Mouse (Mus musculus): ENCODE measurements around the gene Ap2a1. TPM values are rescaled to one million over a fixed set of nuclear protein-coding genes. Genes with fewer than 3 reads are reported as not detected.

Ap2a1 gene
- polyA plus RNA-seq, 1 experiment from 2014 or later = 122 TPM

- Histone ChIP-seq H3K9me3 (no peaks in the 10 kb centered on the region), H3K36me3 (replicated peaks) (peaks cover 24% of the 10 kb centered on the region), H3K27ac (0 out of 2 replicates have a peak overlapping the region, but pooled peaks have one; percentile 8), H3K4me3 (peak overlapping the region; percentile 93), H3K9ac (peak overlapping the region; percentile 99), H3K27me3 (replicated peaks) (no peaks in the 10 kb centered on the region), H3K4me2 (peak overlapping the region; percentile 82), H3K4me1 (peaks cover 44% of the 10 kb centered on the region)
- no peak for ATAC-seq (replicated peaks)
- WGBS = 72% methylated on average over 19 of the region's 19 CpGs
Observed at GRCm38 (mm10) chr7:44867010-44867702, 62.1 kb downstream of the Ap2a1 start.

- Histone ChIP-seq H3K36me3 (replicated peaks) (peaks cover 25% of the 10 kb centered on the region), H3K27ac (0 out of 2 replicates have a peak overlapping the region, but pooled peaks have one; percentile 8)
- ATAC-seq (replicated peaks) = no peak
Observed at GRCm38 (mm10) chr7:44866276-44867009, 62.9 kb downstream of the Ap2a1 start.

GRCm38 (mm10) chr7:44864595-44865542, 64.4 kb downstream of the Ap2a1 start:
- Histone ChIP-seq H3K4me3 (no peak overlapping the region), H3K36me3 (replicated peaks) (peaks cover 25% of the 10 kb centered on the region), H3K27ac (no peak overlapping the region), H3K9me3 (no peaks in the 10 kb centered on the region), H3K4me2 (no peak overlapping the region), H3K9ac (no peak overlapping the region), H3K27me3 (replicated peaks) (no peaks in the 10 kb centered on the region), H3K4me1 (peaks cover 51% of the 10 kb centered on the region)
- WGBS = 78% methylated on average over 24 of the region's 24 CpGs
- ATAC-seq (replicated peaks) = no peak

More at GRCm38 (mm10) chr7:44866276-44867009, 62.9 kb downstream of the Ap2a1 start:
- H3K4me2 ChIP-seq = peak overlapping the region; percentile 82
- 56% methylated on average over 15 of the region's 15 CpGs for WGBS
- no peak overlapping the region for H3K9ac ChIP-seq
- H3K9me3 ChIP-seq = no peaks in the 10 kb centered on the region
- peaks cover 45% of the 10 kb centered on the region for H3K4me1 ChIP-seq
- H3K27me3 ChIP-seq (replicated peaks) = no peaks in the 10 kb centered on the region
- H3K4me3 ChIP-seq = peak overlapping the region; percentile 93; the same call in 1 of the 2 replicates

- Histone ChIP-seq H3K9me3 (no peaks in the 10 kb centered on the region), H3K36me3 (replicated peaks) (peaks cover 25% of the 10 kb centered on the region), H3K9ac (no peak overlapping the region), H3K27me3 (replicated peaks) (no peaks in the 10 kb centered on the region), H3K4me1 (peaks cover 51% of the 10 kb centered on the region), H3K27ac (no peak overlapping the region), H3K4me2 (no peak overlapping the region), H3K4me3 (no peak overlapping the region)
- WGBS = 85% methylated on average over 11 of the region's 11 CpGs
- ATAC-seq (replicated peaks) = no peak
Observed at GRCm38 (mm10) chr7:44863982-44864494, 65.3 kb downstream of the Ap2a1 start.

- Histone ChIP-seq H3K27me3 (replicated peaks) (no peaks in the 10 kb centered on the region), H3K27ac (no peak overlapping the region), H3K9me3 (no peaks in the 10 kb centered on the region), H3K4me2 (no peak overlapping the region), H3K9ac (no peak overlapping the region), H3K36me3 (replicated peaks) (peaks cover 25% of the 10 kb centered on the region), H3K4me3 (no peak overlapping the region), H3K4me1 (peaks cover 53% of the 10 kb centered on the region)
- ATAC-seq (replicated peaks) = no peak
- WGBS = 91% methylated on average over 14 of the region's 14 CpGs
Observed at GRCm38 (mm10) chr7:44863210-44863609, 66.1 kb downstream of the Ap2a1 start.

- H3K9ac ChIP-seq = no peak overlapping the region
- no peak for ATAC-seq (replicated peaks)
- H3K9me3 ChIP-seq = no peaks in the 10 kb centered on the region
- no peak overlapping the region for H3K4me3 ChIP-seq
- no peak overlapping the region for H3K27ac ChIP-seq
- peaks cover 53% of the 10 kb centered on the region for H3K4me1 ChIP-seq
- H3K36me3 ChIP-seq (replicated peaks) = peaks cover 25% of the 10 kb centered on the region
- no peaks in the 10 kb centered on the region for H3K27me3 ChIP-seq (replicated peaks)
- WGBS = 88% methylated on average over 8 of the region's 8 CpGs
- H3K4me2 ChIP-seq = no peak overlapping the region
Observed at GRCm38 (mm10) chr7:44862434-44862833, 66.9 kb downstream of the Ap2a1 start.

- Histone ChIP-seq H3K36me3 (replicated peaks) (peaks cover 25% of the 10 kb centered on the region), H3K4me2 (no peak overlapping the region), H3K9me3 (no peaks in the 10 kb centered on the region), H3K4me1 (peaks cover 46% of the 10 kb centered on the region), H3K27ac (no peak overlapping the region), H3K27me3 (replicated peaks) (no peaks in the 10 kb centered on the region), H3K4me3 (no peak overlapping the region), H3K9ac (no peak overlapping the region)
- WGBS = 76% methylated on average over 14 of the region's 14 CpGs
- no peak for ATAC-seq (replicated peaks)
Observed at GRCm38 (mm10) chr7:44861429-44861816, 67.9 kb downstream of the Ap2a1 start.

GRCm38 (mm10) chr7:44860576-44861428, 68.5 kb downstream of the Ap2a1 start:
- Histone ChIP-seq H3K9me3 (no peaks in the 10 kb centered on the region), H3K27me3 (replicated peaks) (no peaks in the 10 kb centered on the region), H3K4me2 (no peak overlapping the region; the same call in 1 of the 2 replicates), H3K36me3 (replicated peaks) (peaks cover 25% of the 10 kb centered on the region), H3K27ac (peak overlapping the region; percentile 27; the same call in 1 of the 2 replicates), H3K4me3 (no peak overlapping the region; the same call in 1 of the 2 replicates), H3K9ac (no peak overlapping the region), H3K4me1 (peaks cover 42% of the 10 kb centered on the region)
- no peak for ATAC-seq (replicated peaks)
- WGBS = 52% methylated on average over 22 of the region's 22 CpGs

- Histone ChIP-seq H3K36me3 (replicated peaks) (peaks cover 25% of the 10 kb centered on the region), H3K27me3 (replicated peaks) (no peaks in the 10 kb centered on the region), H3K4me1 (peaks cover 42% of the 10 kb centered on the region), H3K4me3 (no peak overlapping the region), H3K27ac (no peak overlapping the region), H3K9me3 (no peaks in the 10 kb centered on the region), H3K9ac (no peak overlapping the region), H3K4me2 (no peak overlapping the region)
- WGBS = 93% methylated on average over 11 of the region's 11 CpGs
- ATAC-seq (replicated peaks) = no peak
Observed at GRCm38 (mm10) chr7:44859896-44860295, 69.4 kb downstream of the Ap2a1 start.

GRCm38 (mm10) chr7:44857905-44858304, 71.4 kb downstream of the Ap2a1 start:
- 27% methylated on average over 8 of the region's 8 CpGs for WGBS
- Histone ChIP-seq H3K4me3 (peak overlapping the region; percentile 75), H3K9ac (peak overlapping the region; percentile 96; the same call in 1 of the 2 replicates), H3K27ac (peak overlapping the region; percentile 93; the same call in 1 of the 2 replicates), H3K4me2 (peak overlapping the region; percentile 94), H3K36me3 (replicated peaks) (peaks cover 12% of the 10 kb centered on the region), H3K9me3 (no peaks in the 10 kb centered on the region), H3K4me1 (peaks cover 57% of the 10 kb centered on the region), H3K27me3 (replicated peaks) (no peaks in the 10 kb centered on the region)
- no peak for ATAC-seq (replicated peaks)

GRCm38 (mm10) chr7:44857042-44857552, 72.2 kb downstream of the Ap2a1 start, which contains the start of gene Pnkp:
Gene Pnkp, plus strand, starts transcription at chr7:44857139.
- Histone ChIP-seq H3K4me2 (peak within 1 kb of the TSS; percentile 94), H3K9me3 (no peaks in the 10 kb centered on the region), H3K27ac (peak within 1 kb of the TSS; percentile 93), H3K4me3 (peak within 1 kb of the TSS; percentile 75), H3K4me1 (peaks cover 57% of the 10 kb centered on the region), H3K36me3 (replicated peaks) (peaks cover 9% of the 10 kb centered on the region), H3K9ac (peak within 1 kb of the TSS; percentile 96), H3K27me3 (replicated peaks) (no peaks in the 10 kb centered on the region)
- peak; percentile 70 for ATAC-seq (replicated peaks)
- WGBS = under 1% methylated on average over 32 of the region's 32 CpGs

Measured in midbrain, embryonic 15.5 days (tissue).